Mouse (Mus musculus) heart, postnatal 14 days (tissue): Measurements from ENCODE around the gene Rpl36-ps4. TPM values are rescaled to one million over a fixed set of nuclear protein-coding genes. Genes with fewer than 3 reads are reported as not detected.

ENCODE experiments used
- DNase-seq, 2 experiments: peaks; one replicate each; pipeline ENCODE4 v3.0.0; 2021 to 2022
- intact Hi-C: fragments of 180-260 bp; cut with DNase I; formaldehyde crosslinking; loops from one replicate; pipeline ENCODE4 v1.15.1; 2025
- long read RNA-seq, 2 experiments: library from polyadenylated mRNA; stranded (forward); transcript quantifications; one replicate each; pipeline ENCODE4 v2.0.0; 2021
- total RNA-seq, 2 experiments: library from RNA; stranded (reverse); gene quantifications; 2 replicates each; pipeline ENCODE4 v1.2.3; 2021

Gene Rpl36-ps4
- total RNA-seq = not detected
- long read RNA-seq, experiment 1 = 0 reads
- long read RNA-seq, experiment 2 = 0 reads

- DNase-seq = no peak
- intact Hi-C loops = no loop called here
Observed at GRCm38 (mm10) chr17:87920677-87921076, at the start of gene Rpl36-ps4. Rpl36-ps4 (plus strand) TSS chr17:87920977.

- DNase-seq = no peak
- intact Hi-C loops = no loop called here
Observed at GRCm38 (mm10) chr17:87871461-87872126, 49.2 kb upstream of the Rpl36-ps4 start.

DNA sequence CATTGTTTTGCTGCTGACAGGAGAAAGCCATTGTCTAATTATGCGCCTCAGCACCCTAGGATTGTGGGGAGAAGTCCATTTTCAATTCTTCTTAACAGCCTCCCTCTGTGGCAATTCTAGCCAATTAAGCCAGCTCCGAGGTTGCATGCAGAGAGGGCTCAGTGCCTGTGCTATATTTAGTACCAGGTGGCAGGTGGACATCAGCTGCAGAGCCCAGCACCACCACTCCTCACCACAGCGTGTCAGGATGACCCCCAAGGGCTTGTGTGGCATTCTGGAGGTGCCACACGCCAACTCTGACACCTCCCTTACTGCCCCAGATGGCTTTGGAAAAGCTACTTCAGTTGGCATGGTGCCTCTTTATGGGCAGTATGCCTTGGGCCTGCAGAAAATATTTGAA is 48.5 kb upstream of the Rpl36-ps4 start:
- intact Hi-C loops = no loop called here
- no peak for DNase-seq

GRCm38 (mm10) chr17:87873456-87873855 is 47.3 kb upstream of the Rpl36-ps4 start:
- intact Hi-C loops = no loop called here
- no peak for DNase-seq

- intact Hi-C loops = no loop called here
- DNase-seq = no peak
Observed at GRCm38 (mm10) chr17:87873943-87874342, 46.8 kb upstream of the Rpl36-ps4 start.

DNA sequence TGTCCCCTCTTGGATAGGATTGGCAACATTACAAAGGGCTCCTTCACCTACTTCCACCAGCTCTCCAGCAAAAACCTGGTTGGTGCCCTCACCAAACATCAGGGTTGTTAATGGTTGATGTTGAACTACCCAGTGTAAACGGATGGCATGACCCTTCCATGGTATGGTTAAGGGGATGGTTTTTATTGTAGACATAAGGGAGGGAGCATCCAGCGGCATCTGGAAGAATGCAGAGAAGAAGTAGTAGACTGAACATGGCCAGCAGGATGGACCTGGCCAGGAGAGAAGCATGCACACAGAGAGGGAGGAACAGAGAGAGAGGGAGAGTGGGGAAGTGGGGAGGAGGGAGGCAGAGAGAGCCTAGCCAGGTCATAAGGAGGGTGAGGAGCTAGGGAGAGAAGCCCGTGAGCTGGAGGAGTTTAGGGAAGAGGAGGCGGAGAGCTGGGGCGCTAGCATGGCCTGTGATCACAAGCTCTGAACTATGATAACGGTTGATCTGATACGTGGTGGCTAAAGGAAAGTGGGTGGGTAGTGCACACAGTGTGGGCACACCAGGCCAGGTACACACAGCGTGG is 45.3 kb upstream of the Rpl36-ps4 start:
- DNase-seq = no peak
- intact Hi-C loops = no loop called here

DNA sequence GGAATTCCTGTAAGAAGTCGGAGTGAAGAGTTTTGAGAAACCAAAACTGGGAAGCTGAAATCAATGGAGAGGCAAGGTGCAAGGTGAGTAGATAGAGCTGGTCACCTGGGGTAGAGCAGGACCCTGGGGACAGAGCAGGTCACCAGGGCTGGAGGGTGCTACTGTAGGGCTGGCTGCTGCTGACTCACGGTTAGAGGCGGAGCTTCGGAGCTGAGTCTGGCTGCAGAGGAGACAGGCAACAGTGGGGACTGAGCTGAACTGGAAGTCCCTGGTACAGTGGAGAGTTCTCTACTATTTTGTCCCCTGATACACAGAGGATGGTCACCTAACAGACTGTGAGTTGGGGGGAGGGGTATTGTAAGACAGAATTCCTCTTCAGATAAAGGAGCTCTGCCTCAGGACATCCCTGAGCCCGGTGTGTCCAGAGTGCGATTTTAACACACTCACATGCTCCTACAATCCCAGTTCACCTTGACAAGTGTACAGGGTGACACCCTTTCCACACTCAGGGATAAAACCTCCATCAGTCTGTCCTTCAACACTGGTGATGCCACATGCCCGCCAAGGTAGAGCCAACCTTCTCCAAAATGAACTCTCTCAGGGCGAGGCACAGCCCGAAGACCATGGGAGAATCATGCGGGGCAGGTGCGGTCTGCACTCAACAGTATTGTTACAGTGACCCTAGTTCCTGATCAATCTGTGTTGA is 44.3 kb upstream of the Rpl36-ps4 start:
- intact Hi-C loops = no loop called here

GRCm38 (mm10) chr17:87877207-87878073 is 43.3 kb upstream of the Rpl36-ps4 start:
- intact Hi-C loops = no loop called here
- DNase-seq = peak; percentile 62 to 68

More for the DNA sequence above, 44.3 kb upstream of the Rpl36-ps4 start:
- DNase-seq = no peak

- no peak for DNase-seq
- intact Hi-C loops = no loop called here
Observed at GRCm38 (mm10) chr17:87878556-87879483, 42.0 kb upstream of the Rpl36-ps4 start.

DNA sequence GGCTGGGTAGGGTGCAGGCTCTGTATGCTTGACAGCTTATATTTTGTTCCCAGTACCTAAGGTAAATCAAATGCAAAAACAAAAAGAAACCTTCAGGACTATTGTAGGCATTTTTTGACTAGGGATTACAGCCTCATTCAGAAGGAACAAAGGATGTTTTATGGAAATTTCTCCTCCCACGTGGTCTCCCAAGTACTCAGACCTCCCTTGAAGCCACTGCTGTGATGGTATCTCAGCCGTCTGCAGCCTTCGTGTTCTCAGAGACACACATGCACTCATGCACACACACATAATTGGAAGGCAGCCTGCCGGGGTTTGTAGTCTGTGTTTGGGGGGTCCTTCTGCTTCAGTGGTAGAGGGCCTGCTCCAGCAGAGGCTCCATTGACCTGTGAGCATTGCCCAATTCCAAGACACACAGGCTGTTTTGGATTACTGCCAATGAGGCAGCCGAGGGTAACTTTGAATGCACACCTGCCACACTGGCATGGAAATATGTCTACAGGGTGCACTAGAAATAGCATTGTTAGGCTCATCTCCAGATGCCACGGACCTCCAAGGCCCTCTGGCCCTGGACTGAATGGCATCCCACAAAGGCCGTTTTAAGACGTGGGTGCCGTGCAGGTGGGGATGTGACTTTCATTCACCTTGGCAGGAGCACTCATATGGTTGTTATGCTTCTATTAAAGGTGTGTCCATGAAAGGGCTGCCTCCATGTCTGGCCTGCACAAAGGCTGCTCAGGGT is 41.1 kb upstream of the Rpl36-ps4 start:
- DNase-seq = no peak
- intact Hi-C loops = loop anchor here (5.0 kb wide), 1 partner anchor 68 kb away; no protein-coding TSS in a partner anchor

GRCm38 (mm10) chr17:87882594-87882993 is 38.2 kb upstream of the Rpl36-ps4 start:
- intact Hi-C loops = loop anchor here (5.0 kb wide), 1 partner anchor 65 kb away; no protein-coding TSS in a partner anchor

DNA sequence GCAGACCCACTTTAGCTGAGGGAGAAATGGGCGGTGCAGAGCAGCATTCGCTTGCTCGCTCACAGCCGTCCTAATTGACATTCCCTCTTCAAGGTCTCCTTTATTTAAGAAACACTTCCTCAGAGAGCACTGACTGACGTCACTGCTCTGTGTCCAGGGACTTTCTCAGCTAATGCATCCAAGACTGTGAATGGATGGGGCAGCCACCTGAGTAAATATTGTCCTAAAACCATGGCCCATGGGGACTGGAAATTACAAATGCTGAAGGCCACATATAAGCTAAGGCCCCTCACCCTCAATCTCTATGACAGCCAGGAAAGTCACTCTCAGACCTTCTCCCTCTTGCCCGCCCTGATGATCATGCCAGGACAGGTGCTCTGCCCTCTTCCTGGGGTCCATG is 23.6 kb upstream of the Rpl36-ps4 start:
- no peak for DNase-seq
- intact Hi-C loops = no loop called here

More at GRCm38 (mm10) chr17:87882594-87882993, 38.2 kb upstream of the Rpl36-ps4 start:
- DNase-seq = peak; percentile 15 to 51

- DNase-seq = no peak
Observed at GRCm38 (mm10) chr17:87900677-87901076, 20.1 kb upstream of the Rpl36-ps4 start.

GRCm38 (mm10) chr17:87901163-87901562 is 19.6 kb upstream of the Rpl36-ps4 start:
- intact Hi-C loops = no loop called here
- DNase-seq = no peak

More at GRCm38 (mm10) chr17:87900677-87901076, 20.1 kb upstream of the Rpl36-ps4 start:
- intact Hi-C loops = no loop called here

DNA sequence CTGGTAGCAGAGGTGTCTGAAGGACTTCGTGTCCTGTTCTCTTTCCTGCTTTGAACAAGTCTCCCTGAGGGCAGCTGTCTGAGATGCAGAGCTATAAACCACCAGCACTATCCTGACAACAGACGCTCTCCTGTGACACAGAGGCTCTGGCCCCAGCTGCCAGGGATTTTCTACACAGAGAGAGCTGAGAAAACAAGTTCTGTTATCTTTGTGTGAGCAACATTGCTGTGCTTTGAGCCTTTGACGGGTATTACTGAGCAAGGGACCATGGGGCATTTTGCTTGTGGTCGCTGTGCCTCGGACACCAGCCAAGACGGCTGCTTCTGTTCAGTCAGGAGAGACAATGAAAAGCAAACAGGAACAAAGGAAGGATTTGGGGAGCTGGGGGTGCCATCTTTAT is 17.6 kb upstream of the Rpl36-ps4 start:
- intact Hi-C loops = no loop called here
- DNase-seq = no peak

GRCm38 (mm10) chr17:87903725-87904124 is 17.1 kb upstream of the Rpl36-ps4 start:
- intact Hi-C loops = no loop called here
- no peak for DNase-seq

GRCm38 (mm10) chr17:87915386-87915785 is 5.4 kb upstream of the Rpl36-ps4 start:
- intact Hi-C loops = no loop called here
- no peak for DNase-seq

- DNase-seq = no peak
- intact Hi-C loops = no loop called here
Observed at GRCm38 (mm10) chr17:87918121-87918520, 2.7 kb upstream of the Rpl36-ps4 start.

GRCm38 (mm10) chr17:87934326-87934725 is 13.5 kb downstream of the Rpl36-ps4 start:
- intact Hi-C loops = no loop called here

More at GRCm38 (mm10) chr17:87934326-87934725, 13.5 kb downstream of the Rpl36-ps4 start:
- DNase-seq = no peak
